ENCODE assay signal across 20 mouse cellular contexts in genomic region chr4:30450395-30450794, GRCm38 (mm10).
DNase-seq lines count a peak whose midpoint lies in the region; ATAC-seq and TF ChIP-seq lines count a peak whose summit lies in the region.
"Had no signal": no experiment of that assay in that cellular context is flagged by ENCODE, and none has a peak within 500 bp of the region (broad histone marks: within the 10 kb centered on the region; RNA-seq: fewer than 3 reads in every experiment).

No protein-coding gene starts in this region.

- H3K36me3 ChIP-seq in embryonic facial prominence, embryonic 11.5 days (replicated peaks; ENCODE audit: control insufficient read depth, insufficient read depth, low read depth, low read length): no peaks in the 10 kb centered on the region
- H3K36me3 ChIP-seq in embryonic facial prominence, embryonic 10.5 days (replicated peaks): no peaks in the 10 kb centered on the region
- H3K36me3 ChIP-seq in limb, embryonic 10.5 days: no peaks in the 10 kb centered on the region
- H3K36me3 ChIP-seq: embryonic facial prominence, embryonic 12.5 days; hindbrain, embryonic 15.5 days; midbrain, embryonic 12.5 days had no signal

- H3K27me3 ChIP-seq in embryonic facial prominence, embryonic 11.5 days (ENCODE audit: control insufficient read depth, insufficient read depth, low read length): no peaks in the 10 kb centered on the region
- H3K27me3 ChIP-seq in embryonic facial prominence, embryonic 10.5 days (replicated peaks; ENCODE audit: low read depth, poor library complexity, severe bottlenecking): no peaks in the 10 kb centered on the region
- H3K27me3 ChIP-seq in limb, embryonic 10.5 days (ENCODE audit: low read depth, poor library complexity, severe bottlenecking): no peaks in the 10 kb centered on the region
- H3K27me3 ChIP-seq: embryonic facial prominence, embryonic 12.5 days; hindbrain, embryonic 15.5 days; midbrain, embryonic 12.5 days; Patski had no signal

- no peak overlapping the region for H3K9ac ChIP-seq in embryonic facial prominence, embryonic 11.5 days (replicated peaks; ENCODE audit: low read length)
- H3K9ac ChIP-seq: embryonic facial prominence, embryonic 12.5 days; hindbrain, embryonic 15.5 days; midbrain, embryonic 12.5 days had no signal

- ATAC-seq in embryonic facial prominence, embryonic 11.5 days (replicated peaks; ENCODE audit: insufficient number of reproducible peaks, low FRiP score, low TSS enrichment, low read depth): no peak
- ATAC-seq: Patski had no signal

- no peaks in the 10 kb centered on the region for H3K4me1 ChIP-seq in embryonic facial prominence, embryonic 11.5 days (ENCODE audit: control insufficient read depth, insufficient read depth, low read length)
- H3K4me1 ChIP-seq in embryonic facial prominence, embryonic 10.5 days: no peaks in the 10 kb centered on the region
- H3K4me1 ChIP-seq in limb, embryonic 10.5 days: no peaks in the 10 kb centered on the region
- H3K4me1 ChIP-seq: embryonic facial prominence, embryonic 12.5 days; hindbrain, embryonic 15.5 days; midbrain, embryonic 12.5 days had no signal

- H3K4me3 ChIP-seq in embryonic facial prominence, embryonic 11.5 days (ENCODE audit: low read depth, low read length): no peak overlapping the region
- no peak overlapping the region for H3K4me3 ChIP-seq in embryonic facial prominence, embryonic 10.5 days
- no peak overlapping the region for H3K4me3 ChIP-seq in left cerebral cortex, adult 2 months
- no peak overlapping the region for H3K4me3 ChIP-seq in limb, embryonic 10.5 days
- H3K4me3 ChIP-seq: embryonic facial prominence, embryonic 12.5 days; hindbrain, embryonic 15.5 days; midbrain, embryonic 12.5 days had no signal

- WGBS in embryonic facial prominence, embryonic 11.5 days: 79% methylated on average over 1 of the region's 1 CpGs
- WGBS in embryonic facial prominence, embryonic 10.5 days: 72% methylated on average over 1 of the region's 1 CpGs
- WGBS in limb, embryonic 10.5 days: 88% methylated on average over 1 of the region's 1 CpGs

- intact Hi-C loops in left cerebral cortex, postnatal 4 days (cut with DNase I): no loop called here
- intact Hi-C loops in left cerebral cortex, adult 2 months (cut with DNase I): no loop called here

- no peak for TF ChIP-seq POLR2A in brain, embryonic 14.5 days (IDR thresholded peaks at IDR 0.05; ENCODE audit: borderline replicate concordance, extremely low read depth, insufficient read depth, insufficient read length, poor library complexity, severe bottlenecking)

- DNase-seq in embryonic facial prominence, embryonic 11.5 days (ENCODE audit: low spot score): peak; percentile 18
- DNase-seq in embryonic facial prominence, embryonic 10.5 days (ENCODE audit: low spot score): no peak
- peak; percentile 50 for DNase-seq in left cerebral cortex, postnatal 4 days
- no peak for DNase-seq in left cerebral cortex, adult 2 months (ENCODE audit: extremely low spot score in 1 of 2, low spot score in 2 of 2)
- peak; percentile 42 for DNase-seq in 3T3-L1 (ENCODE audit: low read depth, low spot score)
- peak; percentile 66 for DNase-seq in brain, embryonic 14.5 days (ENCODE audit: low read depth)
- DNase-seq in limb, embryonic 10.5 days (ENCODE audit: low spot score): no peak
- no peak for DNase-seq in natural killer cell, adult 2 months (ENCODE audit: low spot score in 2 of 2)
- DNase-seq: cerebellum, postnatal 36 days; gastrocnemius, postnatal 36 days; heart, postnatal 14 days; kidney, adult 2 months; kidney, postnatal 4 days; layer of hippocampus, postnatal 36 days; right cerebral cortex, postnatal 25 days had no signal

- H3K4me2 ChIP-seq in embryonic facial prominence, embryonic 11.5 days (ENCODE audit: low read depth, low read length): no peak overlapping the region
- H3K4me2 ChIP-seq: embryonic facial prominence, embryonic 12.5 days; hindbrain, embryonic 15.5 days; liver, embryonic 11.5 days; midbrain, embryonic 12.5 days had no signal

- TF ChIP-seq CTCF in left cerebral cortex, adult 2 months (IDR thresholded peaks at IDR 0.05): no peak
- no peak for TF ChIP-seq CTCF in brain, embryonic 14.5 days (IDR thresholded peaks at IDR 0.05; ENCODE audit: borderline replicate concordance, extremely low read depth, insufficient read depth, insufficient read length)

- H3K9me3 ChIP-seq in embryonic facial prominence, embryonic 11.5 days (replicated peaks; ENCODE audit: control insufficient read depth, low read length): no peaks in the 10 kb centered on the region
- no peaks in the 10 kb centered on the region for H3K9me3 ChIP-seq in embryonic facial prominence, embryonic 10.5 days
- H3K9me3 ChIP-seq in limb, embryonic 10.5 days (replicated peaks): no peaks in the 10 kb centered on the region
- H3K9me3 ChIP-seq: embryonic facial prominence, embryonic 12.5 days; hindbrain, embryonic 15.5 days; midbrain, embryonic 12.5 days had no signal

- H3K27ac ChIP-seq in embryonic facial prominence, embryonic 11.5 days (replicated peaks; ENCODE audit: low read depth, low read length): no peak overlapping the region
- no peak overlapping the region for H3K27ac ChIP-seq in embryonic facial prominence, embryonic 10.5 days (replicated peaks)
- no peak overlapping the region for H3K27ac ChIP-seq in left cerebral cortex, adult 2 months
- no peak overlapping the region for H3K27ac ChIP-seq in limb, embryonic 10.5 days
- H3K27ac ChIP-seq: embryonic facial prominence, embryonic 12.5 days; hindbrain, embryonic 15.5 days; midbrain, embryonic 12.5 days had no signal

Comparison
In these comparisons a context has a peak if more than half of its experiments do, and no peak if none do; other contexts are left out.
1. DNase-seq: peak in embryonic facial prominence, embryonic 11.5 days (single experiment), left cerebral cortex, postnatal 4 days (single experiment), 3T3-L1 (single experiment) and brain, embryonic 14.5 days (single experiment); none in embryonic facial prominence, embryonic 10.5 days (single experiment), left cerebral cortex, adult 2 months (0 of 2), limb, embryonic 10.5 days (single experiment) and natural killer cell, adult 2 months (0 of 2).